Mouse (Mus musculus) thymus, adult 2 months (tissue): ENCODE data around the gene Phf1. TPM values are rescaled to one million over a fixed set of nuclear protein-coding genes. Genes with fewer than 3 reads are reported as not detected.

ENCODE experiments used
- DNase-seq: peaks from one replicate; pipeline ENCODE4 v3.0.0; 2021
- H3K27ac ChIP-seq: fragments of 200-500 bp; 2 replicates; pipeline ENCODE4 v1.5.1; 2012; ENCODE audit warnings: low read length, control low read depth; ENCODE audit not compliant: control insufficient read depth, insufficient read depth
- H3K27me3 ChIP-seq: fragments of 200-500 bp; 2 replicates; pipeline ENCODE4 v1.6.1; 2012; ENCODE audit warnings: mild to moderate bottlenecking, low read length, moderate library complexity, mixed read lengths; ENCODE audit not compliant: control insufficient read depth, insufficient read depth
- H3K36me3 ChIP-seq: fragments of 200-500 bp; 2 replicates; pipeline ENCODE4 v1.6.1; 2012; ENCODE audit warnings: mild to moderate bottlenecking, low read length, moderate library complexity; ENCODE audit not compliant: control insufficient read depth, insufficient read depth
- H3K4me1 ChIP-seq: fragments of 200-500 bp; replicated peaks from 2 replicates; pipeline ENCODE4 v1.6.1; 2012; ENCODE audit warnings: low read length; ENCODE audit not compliant: control insufficient read depth, insufficient read depth
- H3K4me3 ChIP-seq: fragments of 200-500 bp; 2 replicates; pipeline ENCODE4 v1.5.1; 2012; ENCODE audit warnings: mild to moderate bottlenecking, low read length, control low read depth, moderate library complexity; ENCODE audit not compliant: control insufficient read depth, insufficient read depth
- CTCF ChIP-seq: fragments of 200-500 bp; IDR thresholded peaks from 2 replicates; pipeline ENCODE4 v1.5.1; 2012; ENCODE audit warnings: mild to moderate bottlenecking, control low read depth, low read length, moderate library complexity, borderline replicate concordance; ENCODE audit not compliant: control insufficient read depth, poor library complexity, insufficient read depth; ENCODE audit errors: extremely low read depth
- POLR2A ChIP-seq: fragments of 200-500 bp; IDR thresholded peaks from 2 replicates; pipeline ENCODE4 v1.6.1; 2012; ENCODE audit warnings: mild to moderate bottlenecking, low read length, control low read depth, moderate library complexity; ENCODE audit not compliant: control insufficient read depth, poor library complexity, insufficient read depth; ENCODE audit errors: extremely low read depth
- WGBS: fragments of 180-500 bp; shearing (Covaris S2); methylation state at CpG from one replicate; pipeline ENCODE4 v1.1.7; 2018; 5-methylcytosine and 5-hydroxymethylcytosine counted together
- polyA plus RNA-seq: library from polyadenylated mRNA; depleted of rRNA; stranded (reverse); fragments of >200 nt; gene quantifications from 2 replicates; pipeline ENCODE4 v1.2.3, GENCODE M21; 2012

Phf1 gene
- polyA plus RNA-seq, 1 experiment: 132 TPM

DNA sequence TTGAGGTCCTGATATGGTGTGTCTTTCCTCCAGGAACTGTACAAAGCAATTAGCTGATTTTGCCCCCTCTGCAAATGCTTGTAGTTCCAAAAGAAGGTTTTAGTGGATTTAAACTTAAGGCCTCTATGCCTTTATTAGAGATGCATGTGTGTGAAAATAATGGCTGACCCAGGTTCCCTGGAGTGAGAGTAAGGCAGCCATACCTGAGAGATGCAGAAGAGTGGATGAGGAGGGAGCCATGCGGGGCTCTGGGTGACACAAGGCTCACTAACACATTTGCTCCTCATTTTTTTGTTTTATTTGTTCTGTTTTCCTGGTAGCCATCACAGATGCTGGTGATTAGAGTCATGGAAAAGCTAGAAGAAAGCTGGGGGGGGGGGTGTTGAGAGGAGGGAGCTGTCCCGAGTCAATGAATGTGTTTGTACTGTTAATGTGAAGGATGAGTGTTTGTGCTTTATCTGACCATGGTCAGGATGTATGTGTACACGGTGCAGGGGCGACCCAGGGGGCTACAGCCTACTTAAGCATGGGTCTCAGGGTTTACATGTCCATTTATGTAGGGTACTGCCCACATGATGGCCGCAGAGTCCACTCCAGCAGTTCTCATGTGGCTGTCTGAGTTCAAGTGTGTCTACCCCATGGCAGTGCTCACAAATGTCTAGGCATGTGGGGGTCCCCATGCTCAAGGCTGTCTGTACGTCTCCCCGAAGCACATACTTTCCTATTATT lies 17.9 kb downstream of the Phf1 start:
- Histone ChIP-seq H3K36me3 (no peaks in the 10 kb centered on the region), H3K4me1 (peaks cover 30% of the 10 kb centered on the region), H3K27me3 (peaks cover 10% of the 10 kb centered on the region; the same call in 1 of the 2 replicates), H3K4me3 (no peak overlapping the region), H3K27ac (no peak overlapping the region)
- TF ChIP-seq CTCF (no peak), POLR2A (no peak)
- DNase-seq: no peak
- WGBS: 71% methylated on average over 7 of the region's 7 CpGs

- H3K27me3 ChIP-seq: peaks cover 9% of the 10 kb centered on the region; the same call in 1 of the 2 replicates
- peak overlapping the region; percentile 25 for H3K4me3 ChIP-seq
- DNase-seq: peak; percentile 77
- H3K36me3 ChIP-seq: no peaks in the 10 kb centered on the region
- WGBS: 12% methylated on average over 11 of the region's 11 CpGs
- H3K27ac ChIP-seq: no peak overlapping the region
- peaks cover 27% of the 10 kb centered on the region for H3K4me1 ChIP-seq
- TF ChIP-seq CTCF (no peak), POLR2A (no peak)
Measured at GRCm38 (mm10) chr17:26951406-26951805, 18.6 kb downstream of the Phf1 start.

GRCm38 (mm10) chr17:26951952-26952877 lies 19.4 kb downstream of the Phf1 start:
- no peak overlapping the region for H3K27ac ChIP-seq
- peaks cover 24% of the 10 kb centered on the region for H3K4me1 ChIP-seq
- whole genome bisulfite sequencing: 51% methylated on average over 23 of the region's 23 CpGs
- H3K4me3 ChIP-seq: peak overlapping the region; percentile 34
- H3K36me3 ChIP-seq: no peaks in the 10 kb centered on the region
- no peak for DNase-seq
- TF ChIP-seq POLR2A (no peak), CTCF (no peak)
- H3K27me3 ChIP-seq: peaks cover 6% of the 10 kb centered on the region; the same call in 1 of the 2 replicates

- Histone ChIP-seq H3K27ac (no peak overlapping the region), H3K27me3 (peaks cover 6% of the 10 kb centered on the region; the same call in 1 of the 2 replicates), H3K4me3 (no peak overlapping the region), H3K36me3 (no peaks in the 10 kb centered on the region), H3K4me1 (peaks cover 23% of the 10 kb centered on the region)
- 72% methylated on average over 6 of the region's 6 CpGs for WGBS
- no peak for DNase-seq
- TF ChIP-seq POLR2A (no peak), CTCF (no peak)
Measured at GRCm38 (mm10) chr17:26953201-26953600, 20.3 kb downstream of the Phf1 start.

DNA sequence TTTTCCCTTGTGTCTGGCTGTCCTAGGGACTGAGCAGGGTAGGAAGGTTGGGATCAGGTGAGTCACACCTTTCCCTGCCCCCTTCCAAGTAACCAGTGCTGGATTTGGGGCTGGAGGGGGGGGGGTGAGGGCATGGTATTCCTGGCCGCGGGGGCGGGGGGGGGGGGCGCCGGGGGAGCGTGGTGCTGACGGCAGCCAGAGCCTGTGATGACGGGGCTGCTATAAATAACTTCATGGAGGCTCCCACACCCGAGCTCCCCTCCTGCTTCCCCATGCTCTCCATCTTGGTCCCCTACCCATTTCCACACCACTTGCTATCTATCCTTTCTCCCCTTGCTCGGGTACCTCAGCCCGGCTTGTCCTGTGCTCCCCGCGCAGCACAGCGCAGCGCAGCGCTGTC lies 20.9 kb downstream of the Phf1 start:
- peaks cover 20% of the 10 kb centered on the region for H3K4me1 ChIP-seq
- no peak for TF ChIP-seq POLR2A
- TF ChIP-seq CTCF: no peak
- DNase-seq: no peak
- 72% methylated on average over 16 of the region's 16 CpGs for WGBS
- H3K36me3 ChIP-seq: no peaks in the 10 kb centered on the region
- H3K27me3 ChIP-seq: peaks cover 6% of the 10 kb centered on the region; the same call in 1 of the 2 replicates
- H3K27ac ChIP-seq: no peak overlapping the region
- H3K4me3 ChIP-seq: no peak overlapping the region

GRCm38 (mm10) chr17:26956309-26956708 lies 23.5 kb downstream of the Phf1 start:
- WGBS: 95% methylated on average over 5 of the region's 5 CpGs
- H3K4me3 ChIP-seq: no peak overlapping the region
- no peak overlapping the region for H3K27ac ChIP-seq
- H3K36me3 ChIP-seq: no peaks in the 10 kb centered on the region
- TF ChIP-seq POLR2A (no peak), CTCF (no peak)
- no peak for DNase-seq
- H3K4me1 ChIP-seq: peaks cover 11% of the 10 kb centered on the region
- H3K27me3 ChIP-seq: no peaks in the 10 kb centered on the region
